Mouse (Mus musculus) mouse embryonic stem cell (cell line): ENCODE measurements around the gene Nudt19.

Source experiments
- in situ Hi-C, 2 experiments: fragments of 300-500 bp; cut with MboI; formaldehyde crosslinking; loops; 1 replicate in 1 of 2; 3 replicates in 1 of 2; pipeline ENCODE4 v1.14.3; 2019 to 2020; ENCODE audit warnings: low sequenced_read_pairs in 2 of 2, low pct_unique_long_range_greater_than_20kb in 1 of 2, mixed read lengths in 1 of 2; ENCODE audit not compliant: unreplicated experiment in 1 of 2

Gene Nudt19

GRCm38 (mm10) chr7:35556205-35556603 is at the start of gene Nudt19:
Nudt19 (minus strand) TSS chr7:35556304.
- in situ Hi-C loops = no loop called here

GRCm38 (mm10) chr7:35602766-35603165 is 46.7 kb upstream of the Nudt19 start:
- in situ Hi-C loops = no loop called here

GRCm38 (mm10) chr7:35601106-35601505 is 45.0 kb upstream of the Nudt19 start:
- in situ Hi-C loops = no loop called here

GRCm38 (mm10) chr7:35600031-35600430 is 43.9 kb upstream of the Nudt19 start:
- in situ Hi-C loops = no loop called here

- in situ Hi-C loops = no loop called here
These were observed 43.4 kb upstream of the Nudt19 start for GRCm38 (mm10) chr7:35599492-35599891.

GRCm38 (mm10) chr7:35594311-35594710 is 38.2 kb upstream of the Nudt19 start:
- in situ Hi-C loops = no loop called here

- in situ Hi-C loops = no loop called here
These were observed 34.7 kb upstream of the Nudt19 start for GRCm38 (mm10) chr7:35590731-35591191.

GRCm38 (mm10) chr7:35589485-35589884 is 33.4 kb upstream of the Nudt19 start:
- in situ Hi-C loops = no loop called here

GRCm38 (mm10) chr7:35588680-35589428 is 32.8 kb upstream of the Nudt19 start:
- in situ Hi-C loops = no loop called here

- in situ Hi-C loops = no loop called here
These were observed 31.6 kb upstream of the Nudt19 start for GRCm38 (mm10) chr7:35587728-35588127.

- in situ Hi-C loops = no loop called here
These were observed 30.9 kb upstream of the Nudt19 start for GRCm38 (mm10) chr7:35586906-35587445.

- in situ Hi-C loops = no loop called here
These were observed 30.2 kb upstream of the Nudt19 start, which contains the start of gene Ankrd27 for GRCm38 (mm10) chr7:35586055-35586905. Ankrd27 (plus strand) TSS chr7:35586244.

- in situ Hi-C loops = no loop called here
These were observed 29.3 kb upstream of the Nudt19 start, which contains the start of gene Rgs9bp for GRCm38 (mm10) chr7:35585191-35586054. Rgs9bp (minus strand) TSS chr7:35585582.

GRCm38 (mm10) chr7:35584786-35585190 is 28.7 kb upstream of the Nudt19 start:
- in situ Hi-C loops = no loop called here

GRCm38 (mm10) chr7:35584068-35584785 is 28.1 kb upstream of the Nudt19 start:
- in situ Hi-C loops = no loop called here

- in situ Hi-C loops = no loop called here
These were observed 27.4 kb upstream of the Nudt19 start for GRCm38 (mm10) chr7:35583476-35584025.

GRCm38 (mm10) chr7:35582719-35583118 is 26.6 kb upstream of the Nudt19 start:
- in situ Hi-C loops = no loop called here
